Mouse (Mus musculus) CD4-positive, CD25-positive, alpha-beta regulatory T cell, adult 2 months (primary cell): ENCODE measurements around the gene Syngr1.
"Not testable (repeated sequence)": the region's sequence is repeated elsewhere in the genome, so short reads cannot be mapped to it uniquely, and the experiment has no call there.

ENCODE experiments used
- DNase-seq: peaks from one replicate; pipeline ENCODE4 v3.0.0-alpha.2; 2012; ENCODE audit warnings: low read depth, low spot score

Gene Syngr1

DNA sequence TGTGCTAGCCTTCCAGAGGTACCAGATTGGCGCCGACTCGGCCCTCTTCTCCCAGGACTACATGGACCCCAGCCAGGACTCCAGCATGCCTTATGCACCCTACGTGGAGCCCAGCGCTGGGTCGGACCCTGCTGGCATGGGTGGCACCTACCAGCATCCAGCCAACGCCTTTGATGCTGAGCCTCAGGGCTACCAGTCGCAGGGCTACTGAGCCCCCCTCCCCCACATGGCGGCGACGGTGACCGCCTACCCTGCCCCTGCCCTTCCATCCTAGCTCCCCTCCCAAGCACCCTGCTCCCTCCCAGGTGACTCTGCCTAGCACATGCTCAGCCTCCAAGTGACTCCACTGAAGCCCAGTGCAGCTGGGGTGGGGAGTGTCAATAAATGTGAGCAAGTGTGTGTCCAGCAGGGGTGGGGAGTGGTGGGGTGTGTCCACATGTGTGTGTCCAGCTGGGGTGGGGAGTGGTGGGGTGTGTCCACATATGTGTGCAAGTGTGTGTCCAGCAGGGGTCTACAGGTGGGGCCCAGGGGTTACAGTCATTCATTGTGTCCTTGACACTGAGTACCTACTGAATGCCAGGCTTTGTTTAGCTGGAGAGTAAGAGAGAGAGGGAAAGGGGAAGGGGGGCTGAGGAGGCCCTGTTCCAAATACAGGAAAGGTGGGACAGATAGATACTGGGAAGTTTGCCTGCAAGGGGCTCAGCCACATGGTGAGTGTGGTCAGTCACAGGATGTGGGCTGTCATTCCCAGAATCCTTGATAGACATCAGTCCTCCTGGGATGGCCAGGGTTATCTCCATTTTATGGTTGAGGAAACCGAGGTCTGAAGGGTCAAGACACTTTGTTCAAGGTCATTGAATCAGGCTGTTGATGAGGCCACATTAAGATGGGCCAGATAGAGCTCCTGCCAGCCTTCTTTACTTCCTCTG is 25.0 kb downstream of the Syngr1 start:
- no peak for DNase-seq

DNA sequence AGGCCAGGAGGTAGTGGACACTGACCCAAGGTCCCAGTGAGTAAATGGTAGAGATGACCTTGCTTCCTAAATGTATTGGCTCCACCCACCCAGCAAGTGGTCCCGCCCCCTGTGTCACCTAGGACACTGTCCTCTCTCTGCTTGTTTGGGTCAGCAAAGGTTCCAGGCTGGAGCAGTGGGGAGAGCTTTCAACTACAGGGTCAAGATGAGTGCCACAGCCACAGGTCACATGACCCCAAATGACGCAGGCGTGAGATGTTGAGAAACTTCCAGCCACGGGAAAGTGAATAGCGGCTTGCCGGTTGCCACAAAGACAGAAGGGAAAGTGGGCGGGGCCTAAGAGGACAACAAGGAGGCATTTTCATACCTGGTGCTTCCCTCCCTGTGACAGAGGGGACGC is 26.0 kb downstream of the Syngr1 start:
- DNase-seq = no peak

DNA sequence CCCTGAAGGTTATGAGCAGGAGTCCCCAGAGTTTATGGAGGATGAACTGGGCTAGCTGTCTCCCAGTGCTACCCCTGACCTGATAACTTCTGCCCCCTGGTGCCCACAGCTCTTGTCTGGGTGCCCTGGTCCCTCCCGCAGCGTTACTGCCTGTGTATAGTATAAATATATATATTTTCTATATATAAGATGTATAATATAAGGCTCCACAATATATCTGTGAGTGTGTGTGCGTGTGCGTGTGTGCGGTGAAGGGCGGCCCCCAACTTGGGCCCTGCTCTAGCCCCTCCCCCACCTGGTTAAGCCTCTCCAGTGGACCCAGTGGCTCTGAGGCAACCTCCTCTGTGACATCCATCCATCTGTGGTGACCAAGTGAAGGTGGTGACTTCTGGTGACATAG is 27.9 kb downstream of the Syngr1 start:
- no peak for DNase-seq

DNA sequence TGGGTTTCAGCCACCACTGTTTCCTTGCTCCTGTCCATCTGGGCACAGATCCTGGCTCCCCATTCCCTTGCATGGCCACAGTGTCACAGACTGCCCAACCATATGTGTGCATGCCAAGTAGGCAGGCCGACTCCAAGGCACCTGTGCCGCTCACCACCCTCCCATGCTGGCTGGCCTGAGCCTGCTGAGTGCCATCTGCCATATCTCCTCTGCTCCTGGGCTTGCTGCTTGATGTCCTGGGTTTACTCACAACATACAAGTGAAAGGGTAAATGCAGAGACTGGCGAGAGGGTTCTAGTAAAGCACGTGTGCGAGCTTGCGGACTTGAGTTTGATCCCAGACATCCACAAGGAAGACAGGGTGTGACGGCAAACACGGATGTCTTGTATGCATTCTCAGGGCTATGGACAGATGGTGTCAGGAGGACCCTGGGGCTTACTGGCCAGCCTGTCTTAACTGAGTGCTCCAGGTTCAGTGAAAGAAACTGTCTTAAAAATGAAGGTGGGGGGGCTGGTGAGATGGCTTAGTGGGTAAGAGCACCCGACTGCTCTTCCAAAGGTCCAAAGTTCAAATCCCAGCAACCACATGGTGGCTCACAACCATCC is 30.7 kb downstream of the Syngr1 start:
- DNase-seq = no peak

DNA sequence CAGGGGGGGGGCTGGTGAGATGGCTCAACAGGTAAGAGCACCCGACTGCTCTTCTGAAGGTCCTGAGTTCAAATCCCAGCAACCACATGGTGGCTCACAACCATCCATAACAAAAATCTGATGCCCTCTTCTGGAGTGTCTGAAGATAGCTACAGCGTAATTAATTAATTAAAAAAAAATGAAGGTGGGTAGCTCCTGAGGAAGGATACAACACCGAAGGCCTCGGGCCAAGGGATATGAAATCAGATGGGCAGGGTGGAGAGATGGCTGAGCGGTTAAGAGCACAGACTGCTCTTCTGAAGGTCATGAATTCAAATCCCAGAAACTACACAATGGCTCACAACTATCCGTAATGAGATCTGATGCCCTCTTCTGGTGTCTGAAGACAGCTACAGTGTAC is 31.3 kb downstream of the Syngr1 start:
- DNase-seq = not testable (repeated sequence)

DNA sequence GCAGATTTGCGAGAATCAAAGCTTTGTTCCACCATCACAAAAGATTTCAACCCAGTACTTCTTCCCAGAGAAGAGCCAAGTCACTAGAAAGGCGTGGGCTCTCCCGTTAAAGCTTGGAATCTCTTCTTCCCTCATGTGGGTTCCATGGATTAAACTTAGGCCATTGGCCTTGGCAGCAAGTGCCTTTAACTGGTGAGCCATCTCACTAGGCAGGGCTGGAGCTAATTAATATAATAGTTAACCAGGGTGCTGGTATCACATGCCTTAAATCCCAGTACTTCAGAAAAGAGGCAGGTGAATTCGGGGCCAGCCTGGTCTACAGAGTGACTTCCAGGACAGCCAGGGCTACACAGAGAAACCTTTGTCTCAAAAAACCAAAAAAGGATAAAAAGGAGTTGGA is 33.5 kb downstream of the Syngr1 start:
- no peak for DNase-seq

DNA sequence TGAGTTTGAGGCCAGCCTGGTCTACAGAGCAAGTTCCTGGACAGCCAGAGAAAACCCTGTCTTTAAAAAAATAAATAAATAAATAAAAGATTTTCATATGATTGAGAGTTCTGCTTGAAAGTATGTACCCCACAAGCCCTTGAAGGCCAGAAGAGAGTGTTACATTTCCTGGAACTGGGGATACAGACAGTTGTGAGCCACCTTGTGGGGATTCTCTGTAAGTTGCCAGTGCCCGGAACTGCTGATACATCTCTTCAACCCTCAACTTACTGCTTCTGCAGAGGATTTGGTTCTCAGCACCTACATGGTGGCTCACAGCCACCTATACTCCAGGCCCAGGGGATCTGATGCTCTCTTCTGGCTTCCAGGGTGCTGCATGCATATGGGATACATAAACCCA is 36.1 kb downstream of the Syngr1 start:
- peak; percentile 47 for DNase-seq

DNA sequence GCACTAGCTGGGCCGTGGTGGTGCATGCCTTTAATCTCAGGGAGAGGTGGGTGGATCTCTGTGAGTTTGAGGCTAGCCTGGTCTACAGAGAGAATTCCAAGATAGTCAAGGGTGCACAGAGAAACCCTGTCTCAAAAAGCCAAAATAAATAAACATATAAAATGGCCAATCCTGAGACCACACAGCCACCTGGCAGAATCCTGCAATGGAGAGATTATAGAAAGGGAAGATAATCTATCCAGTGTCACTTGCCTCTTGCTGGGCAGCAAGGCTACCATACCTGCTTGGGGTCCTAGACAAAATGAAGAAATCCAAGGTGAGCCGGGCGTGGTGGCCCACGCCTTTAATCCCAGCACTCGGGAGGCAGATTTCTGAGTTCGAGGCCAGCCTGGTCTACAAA is 38.8 kb downstream of the Syngr1 start:
- DNase-seq = no peak

DNA sequence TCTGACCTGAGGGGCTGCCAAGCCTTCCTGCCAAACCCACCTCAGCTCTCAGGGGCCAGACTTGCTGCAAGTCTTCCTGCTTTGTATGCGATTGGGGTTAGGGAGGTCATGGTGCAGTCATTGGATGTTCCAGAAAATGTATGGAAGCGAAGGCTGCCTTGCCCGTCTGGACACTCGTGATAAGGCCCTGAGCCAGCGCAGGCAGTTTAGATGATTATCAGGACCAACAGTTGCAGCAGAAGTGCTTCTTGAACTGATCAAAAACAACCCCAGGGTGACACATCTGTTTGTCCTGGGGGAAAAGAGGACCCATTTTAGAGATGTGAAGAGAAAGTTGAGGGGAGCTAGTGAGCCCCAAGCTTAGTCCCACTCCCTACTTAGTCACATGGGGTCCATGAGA is 39.6 kb downstream of the Syngr1 start:
- DNase-seq = no peak

DNA sequence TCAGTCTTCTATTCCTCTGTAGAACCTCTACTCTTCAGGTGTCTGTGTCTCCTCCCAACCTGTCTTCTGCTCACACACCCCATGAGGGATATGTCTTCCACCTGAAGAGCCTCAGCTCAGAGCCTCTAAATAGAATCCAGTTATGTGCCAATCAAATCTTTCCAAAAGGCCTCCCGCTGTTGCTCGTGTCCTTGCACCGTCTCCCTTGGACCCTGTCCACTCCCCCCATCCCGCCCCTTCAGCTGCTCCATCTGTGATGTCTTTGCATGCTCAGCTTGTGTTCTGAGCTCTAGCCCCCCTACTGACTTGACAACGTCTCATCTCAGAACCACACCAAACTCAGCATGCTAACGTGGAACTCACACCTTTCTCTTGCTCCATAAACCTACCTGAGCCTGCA is 40.3 kb downstream of the Syngr1 start:
- DNase-seq = no peak

DNA sequence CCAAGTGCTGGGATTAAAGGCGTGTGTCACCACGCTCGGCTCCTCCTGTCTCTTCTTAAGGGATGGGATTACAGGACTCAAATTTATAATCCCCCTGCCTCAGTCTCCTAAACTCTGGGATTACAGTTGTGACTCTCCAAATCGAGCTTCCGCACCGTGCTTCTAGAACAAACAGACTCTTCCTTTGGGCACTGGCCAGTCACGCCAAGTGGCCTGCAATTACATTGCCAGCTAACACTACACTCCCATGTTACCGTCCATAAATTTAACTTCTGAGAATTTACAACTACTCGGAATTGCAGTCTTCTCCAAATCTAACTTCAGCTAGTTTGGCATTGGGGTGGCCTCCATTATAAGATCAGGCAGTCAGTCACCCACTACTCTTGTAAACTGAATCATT is 41.3 kb downstream of the Syngr1 start:
- no peak for DNase-seq

DNA sequence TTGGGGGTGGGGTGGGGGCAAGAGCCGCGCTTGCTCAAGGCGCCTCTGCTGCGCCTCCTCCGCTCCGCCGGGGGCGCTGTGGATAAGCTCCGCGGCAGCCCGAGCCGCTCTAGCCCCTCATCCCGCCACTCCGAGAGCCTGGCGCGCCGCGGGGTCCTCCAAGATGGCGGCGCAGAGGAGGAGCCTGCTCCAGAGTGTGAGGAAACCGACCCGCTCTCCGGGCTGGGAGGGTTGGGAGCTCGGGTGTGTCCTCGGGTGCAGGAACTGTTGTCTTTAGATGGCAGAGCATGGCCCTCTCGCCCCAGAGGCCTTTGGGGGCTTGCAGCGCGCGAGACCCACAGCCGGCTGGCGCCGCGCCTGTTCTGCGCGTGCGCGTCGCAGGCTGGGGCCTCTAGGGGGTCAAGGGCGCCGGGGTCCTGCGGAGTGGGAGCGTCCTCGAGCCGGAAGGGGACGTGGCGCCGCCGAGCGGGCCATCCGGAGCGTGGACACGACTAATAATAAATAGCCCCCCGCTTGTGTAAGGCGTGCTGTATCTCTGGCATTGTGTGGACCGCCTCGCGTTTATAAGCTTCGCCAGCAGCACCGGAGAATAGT is 42.0 kb downstream of the Syngr1 start, which contains the start of gene Tab1:
Tab1 (plus strand) TSS at position 135 of the 594 bp plus-strand sequence.
- peak; percentile 96 for DNase-seq

DNA sequence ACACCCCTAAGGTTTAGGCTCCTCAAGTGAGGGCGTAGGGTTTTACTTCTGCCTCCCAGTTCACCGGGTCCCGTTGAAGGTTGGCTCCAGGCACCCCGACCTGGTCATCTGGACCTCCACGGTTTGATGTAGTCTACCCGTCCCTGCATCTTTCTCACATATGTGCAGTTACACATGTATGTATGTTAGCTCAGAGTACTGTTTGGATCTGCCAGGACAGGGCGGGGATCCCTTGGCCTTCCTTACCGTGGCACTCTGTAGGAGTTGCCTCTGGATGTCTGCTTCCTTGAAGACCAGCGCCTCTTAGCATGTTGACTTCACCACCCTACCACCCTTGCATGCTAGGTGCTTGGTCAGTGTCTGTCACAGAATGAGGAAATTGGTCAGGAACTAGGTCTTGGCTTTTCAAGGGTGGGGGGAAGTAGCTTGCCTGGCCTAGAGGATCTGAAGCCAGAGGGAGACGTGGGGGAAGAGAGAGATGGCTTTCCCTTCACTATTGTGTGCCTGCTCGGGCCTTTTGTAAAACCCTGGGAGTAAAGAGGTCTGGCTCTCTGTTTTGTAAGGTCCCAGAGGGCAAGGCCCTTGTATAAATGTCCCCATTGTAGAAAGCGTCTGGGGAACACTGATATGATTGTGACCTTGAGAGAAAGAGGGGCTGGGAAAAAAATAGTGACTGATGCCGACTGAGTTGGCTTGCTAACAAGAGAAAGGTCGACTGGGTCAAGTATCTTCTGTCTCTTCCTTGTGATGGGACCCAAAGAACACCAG is 42.7 kb downstream of the Syngr1 start:
- DNase-seq = peak; percentile 34

DNA sequence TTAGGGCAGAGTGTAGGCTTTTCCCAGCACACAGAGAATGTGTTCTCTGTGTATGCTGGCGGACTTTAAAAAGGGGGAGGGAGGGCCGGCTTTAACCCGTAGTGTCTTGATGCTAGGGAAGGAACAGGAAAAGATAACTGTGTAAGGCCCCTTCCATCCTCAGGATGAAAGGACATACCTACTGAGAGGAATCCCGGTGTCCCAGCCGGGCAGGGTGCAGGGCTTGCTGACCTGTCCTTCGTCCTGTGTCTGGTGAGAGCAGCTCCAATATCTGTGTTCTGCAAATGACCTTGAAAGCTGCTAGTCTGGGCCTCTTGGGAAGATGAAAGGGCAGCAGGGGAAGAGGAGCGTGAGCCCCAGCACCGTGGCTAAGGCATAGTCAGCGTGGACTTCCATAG is 43.3 kb downstream of the Syngr1 start:
- no peak for DNase-seq

DNA sequence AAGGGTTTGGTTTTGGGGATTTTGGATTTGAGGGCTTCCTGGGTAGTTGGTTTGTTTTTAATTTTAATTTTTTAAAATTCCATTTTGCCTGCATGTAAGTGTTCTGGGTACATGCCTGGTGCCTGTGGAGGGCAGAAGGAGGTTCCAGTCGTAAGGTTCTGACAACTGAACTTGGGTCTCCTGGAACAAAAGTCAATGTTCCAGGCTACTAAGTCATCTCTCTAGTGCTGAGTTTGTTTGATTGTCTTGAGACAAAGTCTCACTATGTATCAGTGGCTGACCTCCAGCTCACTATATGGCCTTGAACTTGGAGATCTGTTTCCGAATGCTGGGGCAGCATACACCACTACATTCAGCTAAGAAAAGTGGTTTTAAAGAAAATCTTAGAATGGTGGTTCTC is 44.4 kb downstream of the Syngr1 start:
- DNase-seq = no peak

DNA sequence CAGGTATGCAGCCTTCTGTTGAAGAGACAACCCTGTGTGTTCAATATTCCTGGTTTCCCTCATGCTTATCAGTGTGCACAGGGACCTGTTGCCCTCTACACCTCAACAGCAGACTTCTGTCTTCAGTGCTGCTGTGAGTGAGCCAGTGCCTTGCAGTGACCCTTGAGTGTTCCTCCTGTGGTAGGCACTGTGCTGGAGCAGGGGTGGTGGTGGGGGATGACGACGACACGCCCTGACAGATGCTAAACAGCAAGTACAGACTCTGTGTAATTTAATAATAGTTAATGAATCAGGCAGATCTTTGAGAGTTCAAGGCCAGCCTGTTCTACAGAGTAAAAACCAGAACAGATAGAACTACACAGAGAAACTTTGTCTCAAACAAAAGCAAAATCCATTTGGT is 45.5 kb downstream of the Syngr1 start:
- no peak for DNase-seq

DNA sequence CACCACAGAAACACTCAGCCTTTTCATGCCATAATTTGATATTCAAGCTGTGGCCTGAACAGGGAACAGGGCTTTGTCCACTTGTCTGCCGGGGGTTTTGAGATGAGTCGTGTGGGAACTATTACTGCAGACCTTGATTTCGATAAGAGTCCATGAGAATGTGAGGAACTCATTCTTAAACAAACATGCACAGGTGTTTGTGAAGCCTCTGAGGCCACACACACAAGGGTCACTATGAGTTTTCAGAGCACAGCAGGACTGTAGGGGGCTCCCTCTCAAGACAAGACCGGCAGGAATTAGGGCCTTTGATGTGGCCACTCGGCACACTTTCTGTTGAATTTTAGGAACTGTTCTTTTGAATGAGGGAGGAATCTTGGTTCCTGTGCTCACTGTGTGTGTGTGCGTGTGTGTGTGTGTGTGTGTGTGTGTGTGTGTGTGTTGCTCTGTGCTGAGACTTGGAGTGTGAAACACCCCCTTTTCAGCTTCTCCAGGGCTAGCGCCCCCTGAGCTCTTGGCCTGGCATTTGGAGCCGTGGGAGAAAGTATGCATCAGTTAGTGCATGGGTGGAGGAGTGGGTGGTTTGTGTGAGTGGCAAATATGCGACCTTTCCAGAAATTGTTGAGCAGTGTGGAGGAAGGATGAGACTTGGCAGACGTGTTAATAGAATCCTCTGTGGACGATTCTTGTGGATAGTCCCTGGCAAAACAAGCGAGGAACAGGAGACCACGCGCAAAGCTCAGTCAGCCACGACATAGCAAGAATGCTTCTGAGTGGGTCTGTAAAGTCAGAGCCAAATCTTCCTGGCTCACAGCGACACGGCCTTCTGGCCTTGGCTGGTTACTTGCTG is 47.0 kb downstream of the Syngr1 start:
- DNase-seq = no peak

DNA sequence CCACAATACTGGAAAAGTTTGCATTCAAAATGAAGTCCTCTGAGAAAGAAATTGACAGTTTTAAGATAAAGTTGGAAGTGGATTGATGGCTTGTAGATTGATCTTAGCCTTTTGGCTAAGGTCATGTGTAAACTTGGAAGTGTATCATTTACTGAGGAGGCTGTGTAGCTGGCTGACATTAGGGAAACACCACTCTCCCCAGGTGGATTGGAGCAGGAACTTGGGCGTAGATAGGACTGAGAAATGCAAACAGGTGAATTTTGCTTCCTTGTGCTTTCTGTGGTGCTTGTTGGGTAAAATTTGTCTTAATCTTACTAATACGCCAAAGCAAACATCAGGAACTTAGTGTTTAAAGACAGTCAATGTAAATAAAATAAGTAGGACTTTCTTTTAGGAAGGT is 49.2 kb downstream of the Syngr1 start:
- no peak for DNase-seq

DNA sequence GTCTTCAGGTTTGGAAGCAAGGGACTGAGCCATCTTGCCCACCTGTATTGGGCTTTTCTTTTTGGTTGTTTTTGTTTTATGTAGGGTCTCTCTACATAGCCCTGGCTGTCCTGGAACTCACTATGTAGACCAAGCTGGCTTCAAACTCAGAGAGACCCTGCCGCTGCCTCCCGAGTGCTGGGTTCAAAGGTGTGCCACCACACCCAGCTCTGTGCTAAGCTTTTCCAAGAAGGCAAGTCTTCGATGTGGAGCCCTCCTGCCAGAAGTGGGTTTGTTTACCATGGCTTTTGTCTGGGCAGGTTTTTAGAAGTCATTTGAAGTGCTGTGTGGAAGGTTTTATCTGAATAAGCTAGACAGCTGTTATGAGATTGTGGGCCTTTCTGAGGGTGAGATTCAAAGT is 49.7 kb downstream of the Syngr1 start:
- DNase-seq = no peak

DNA sequence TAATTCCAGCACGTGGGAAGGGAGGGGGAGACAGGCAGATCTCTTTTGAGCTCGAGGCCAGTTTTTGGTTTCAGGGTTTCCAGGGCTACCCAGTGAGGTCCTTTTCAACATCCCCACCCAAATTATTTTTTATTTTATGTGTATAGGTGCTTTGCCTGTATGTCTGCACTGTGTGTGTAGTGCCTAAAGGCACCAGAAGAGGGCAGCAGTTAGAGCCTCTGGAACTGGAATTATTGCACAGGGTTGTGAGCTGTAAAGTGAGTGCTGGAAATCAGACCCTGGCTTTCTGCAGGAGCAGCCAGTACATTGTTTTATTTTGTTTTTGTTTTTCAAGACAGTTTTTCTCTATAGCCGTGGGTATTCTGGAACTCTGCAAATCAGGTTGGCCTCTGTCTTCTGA is 51.0 kb downstream of the Syngr1 start:
- DNase-seq = peak; percentile 43

DNA sequence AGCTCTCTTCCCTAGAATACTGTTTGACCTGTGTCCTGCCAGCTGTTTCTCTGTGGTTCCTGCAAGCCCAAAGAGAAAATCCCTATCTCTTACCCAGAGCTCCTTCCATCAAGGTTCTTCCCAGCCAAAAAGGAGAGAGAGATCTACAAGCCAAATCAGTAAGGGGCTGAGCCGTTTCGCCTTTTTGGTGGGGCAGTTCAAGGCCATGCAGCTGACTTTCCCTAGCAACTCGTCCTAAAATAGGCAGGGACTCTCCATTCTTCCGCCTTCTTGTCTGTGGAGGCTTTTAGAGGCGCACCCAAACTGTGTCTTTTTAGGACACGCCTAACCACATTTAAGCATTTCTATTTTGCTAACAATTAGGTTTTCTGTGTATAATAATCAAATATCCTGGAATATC is 52.6 kb downstream of the Syngr1 start:
- no peak for DNase-seq
